Mouse (Mus musculus): ENCODE results near the gene Pgam1. TPM values are rescaled to one million over a fixed set of nuclear protein-coding genes. Genes with fewer than 3 reads are reported as not detected.
"Not testable (repeated sequence)": the region's sequence is repeated elsewhere in the genome, so short reads cannot be mapped to it uniquely, and the experiment has no call there.

The Pgam1 gene
- 488 and 525 TPM in 2 replicates for polyA plus RNA-seq (2015; fragmentation: Nextera tagmentation; extraction: Ambion mirVana)

- no peaks in the 10 kb centered on the region for H3K27me3 ChIP-seq (ENCODE audit: insufficient read depth, low read length)
- TF ChIP-seq CTCF (IDR thresholded peaks at IDR 0.05; ENCODE audit: low read depth): no peak
- ATAC-seq (replicated peaks; ENCODE audit: low FRiP score, low read depth) (peak; percentile 94), DNase-seq (ENCODE audit: low spot score) (peak; percentile 99)
- peak within 1 kb of the TSS; percentile 68 for H3K9ac ChIP-seq (ENCODE audit: low read depth, low read length)
- peak within 1 kb of the TSS; percentile 82 for H3K4me3 ChIP-seq (replicated peaks; ENCODE audit: low read depth, low read length)
- 4% methylated on average over 54 of the region's 54 CpGs for WGBS
- no peaks in the 10 kb centered on the region for H3K9me3 ChIP-seq (replicated peaks; ENCODE audit: low read length)
- H3K36me3 ChIP-seq (ENCODE audit: insufficient read depth, low read length): peaks cover 11% of the 10 kb centered on the region; the same call in 1 of the 2 replicates
- peaks cover 17% of the 10 kb centered on the region for H3K4me1 ChIP-seq (replicated peaks; ENCODE audit: insufficient read depth, low read length)
- peak within 1 kb of the TSS; percentile 88 for H3K4me2 ChIP-seq (ENCODE audit: low read length)
- H3K27ac ChIP-seq: peak within 1 kb of the TSS; percentile 42
These were observed at the start of gene Pgam1 for GRCm38 (mm10) chr19:41911178-41912073. TSS of gene Pgam1 (plus strand) at chr19:41911923.

DNA sequence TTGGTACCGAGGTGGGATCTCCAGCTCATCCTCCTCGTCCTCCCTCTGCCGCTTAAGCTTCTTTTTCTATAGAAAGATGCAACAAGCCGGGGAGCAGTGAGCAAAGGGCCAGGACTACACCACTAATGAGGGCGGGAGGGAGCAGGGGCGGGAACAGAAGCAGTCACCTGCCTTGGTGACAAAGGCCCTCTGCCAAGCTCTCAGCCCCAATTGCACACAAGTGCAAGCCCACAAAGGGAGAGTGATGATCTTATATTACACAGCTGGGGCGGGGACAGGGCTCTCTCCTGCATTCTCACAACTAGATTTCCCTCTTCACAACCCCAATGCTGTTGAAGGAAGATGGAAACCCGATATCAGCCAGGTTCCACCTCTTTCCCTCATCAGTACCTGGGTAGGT, 45.0 kb upstream of the Pgam1 start:
- WGBS: 82% methylated on average over 8 of the region's 8 CpGs
- Histone ChIP-seq H3K4me3 (replicated peaks; ENCODE audit: low read depth, low read length) (no peak overlapping the region), H3K9me3 (replicated peaks; ENCODE audit: low read length) (no peaks in the 10 kb centered on the region), H3K4me1 (replicated peaks; ENCODE audit: insufficient read depth, low read length) (no peaks in the 10 kb centered on the region), H3K4me2 (ENCODE audit: low read length) (no peak overlapping the region), H3K27me3 (ENCODE audit: insufficient read depth, low read length) (no peaks in the 10 kb centered on the region), H3K9ac (ENCODE audit: low read depth, low read length) (no peak overlapping the region), H3K36me3 (ENCODE audit: insufficient read depth, low read length) (peaks cover 28% of the 10 kb centered on the region), H3K27ac (no peak overlapping the region)
- ATAC-seq (replicated peaks; ENCODE audit: low FRiP score, low read depth) (no peak), DNase-seq (ENCODE audit: low spot score) (no peak)
- no peak for TF ChIP-seq CTCF (IDR thresholded peaks at IDR 0.05; ENCODE audit: low read depth)

- H3K36me3 ChIP-seq (ENCODE audit: insufficient read depth, low read length): peaks cover 28% of the 10 kb centered on the region
- DNase-seq (ENCODE audit: low spot score): no peak
- H3K9me3 ChIP-seq (replicated peaks; ENCODE audit: low read length): no peaks in the 10 kb centered on the region
- no peak overlapping the region for H3K27ac ChIP-seq
- 95% methylated on average over 5 of the region's 5 CpGs for WGBS
- no peak for ATAC-seq (replicated peaks; ENCODE audit: low FRiP score, low read depth)
- no peaks in the 10 kb centered on the region for H3K27me3 ChIP-seq (ENCODE audit: insufficient read depth, low read length)
- no peaks in the 10 kb centered on the region for H3K4me1 ChIP-seq (replicated peaks; ENCODE audit: insufficient read depth, low read length)
- no peak overlapping the region for H3K9ac ChIP-seq (ENCODE audit: low read depth, low read length)
- no peak for TF ChIP-seq CTCF (IDR thresholded peaks at IDR 0.05; ENCODE audit: low read depth)
- H3K4me3 ChIP-seq (replicated peaks; ENCODE audit: low read depth, low read length): no peak overlapping the region
- H3K4me2 ChIP-seq (ENCODE audit: low read length): no peak overlapping the region
These were observed 42.4 kb upstream of the Pgam1 start for GRCm38 (mm10) chr19:41869296-41869695.

DNA sequence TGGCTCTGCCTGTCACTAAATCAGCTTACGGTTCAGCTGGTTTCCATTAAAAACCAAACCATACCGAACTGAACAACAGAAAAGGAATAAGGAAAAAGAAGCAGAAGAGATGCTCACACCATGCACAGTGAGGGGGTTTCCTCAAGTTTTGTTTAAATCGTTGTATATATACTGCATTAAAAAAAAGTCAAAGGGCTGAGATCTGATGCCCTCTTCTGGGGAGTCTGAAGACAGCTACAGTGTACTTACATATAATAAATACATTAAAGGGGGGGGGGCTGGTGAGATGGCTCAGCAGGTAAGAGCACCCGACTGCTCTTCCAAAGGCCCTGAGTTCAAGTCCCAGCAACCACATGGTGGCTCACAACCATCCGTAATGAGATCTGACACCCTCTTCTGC, 41.8 kb upstream of the Pgam1 start:
- H3K36me3 ChIP-seq (ENCODE audit: insufficient read depth, low read length): peaks cover 33% of the 10 kb centered on the region

GRCm38 (mm10) chr19:41872285-41872684, 39.4 kb upstream of the Pgam1 start:
- Histone ChIP-seq H3K27ac (no peak overlapping the region), H3K36me3 (ENCODE audit: insufficient read depth, low read length) (peaks cover 39% of the 10 kb centered on the region), H3K4me3 (replicated peaks; ENCODE audit: low read depth, low read length) (no peak overlapping the region), H3K9ac (ENCODE audit: low read depth, low read length) (no peak overlapping the region), H3K4me1 (replicated peaks; ENCODE audit: insufficient read depth, low read length) (no peaks in the 10 kb centered on the region), H3K27me3 (ENCODE audit: insufficient read depth, low read length) (no peaks in the 10 kb centered on the region), H3K4me2 (ENCODE audit: low read length) (no peak overlapping the region), H3K9me3 (replicated peaks; ENCODE audit: low read length) (no peaks in the 10 kb centered on the region)
- WGBS: 95% methylated on average over 2 of the region's 2 CpGs
- DNase-seq (ENCODE audit: low spot score): no peak
- ATAC-seq (replicated peaks; ENCODE audit: low FRiP score, low read depth): no peak
- TF ChIP-seq CTCF (IDR thresholded peaks at IDR 0.05; ENCODE audit: low read depth): no peak

More for the DNA sequence above, 41.8 kb upstream of the Pgam1 start:
- not testable (repeated sequence) for H3K9me3 ChIP-seq (replicated peaks; ENCODE audit: low read length); H3K4me3 ChIP-seq (replicated peaks; ENCODE audit: low read depth, low read length); H3K9ac ChIP-seq (ENCODE audit: low read depth, low read length); H3K27me3 ChIP-seq (ENCODE audit: insufficient read depth, low read length); ATAC-seq (replicated peaks; ENCODE audit: low FRiP score, low read depth); H3K4me2 ChIP-seq (ENCODE audit: low read length); H3K4me1 ChIP-seq (replicated peaks; ENCODE audit: insufficient read depth, low read length); H3K27ac ChIP-seq
- DNase-seq (ENCODE audit: low spot score): peak; percentile 7
- 78% methylated on average over 5 of the region's 5 CpGs for WGBS
- TF ChIP-seq CTCF (IDR thresholded peaks at IDR 0.05; ENCODE audit: low read depth): peak; percentile 12; the same call in 1 of the 2 replicates

DNA sequence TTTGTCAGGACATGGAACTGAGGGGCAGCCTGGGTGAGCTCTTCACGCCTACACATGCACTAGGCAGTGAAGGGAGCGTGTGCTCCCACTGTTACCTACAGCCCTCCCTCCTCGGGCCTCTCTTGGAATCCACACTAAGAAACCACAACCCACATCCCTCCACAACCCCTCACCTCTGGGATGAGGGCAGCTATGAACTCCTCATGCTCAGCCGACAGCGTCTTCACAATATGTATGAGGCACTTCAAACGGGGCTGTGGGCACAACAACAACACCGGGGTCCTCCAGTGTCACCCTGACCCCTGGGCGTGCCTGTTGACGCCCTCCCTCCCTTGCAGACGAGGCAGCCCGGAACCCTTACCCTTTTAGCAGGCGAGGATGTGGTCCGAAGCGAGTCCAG, 37.4 kb upstream of the Pgam1 start:
- no peaks in the 10 kb centered on the region for H3K9me3 ChIP-seq (replicated peaks; ENCODE audit: low read length)
- TF ChIP-seq CTCF (IDR thresholded peaks at IDR 0.05; ENCODE audit: low read depth): no peak
- DNase-seq (ENCODE audit: low spot score) (no peak), ATAC-seq (replicated peaks; ENCODE audit: low FRiP score, low read depth) (no peak)
- no peak overlapping the region for H3K9ac ChIP-seq (ENCODE audit: low read depth, low read length)
- no peak overlapping the region for H3K4me3 ChIP-seq (replicated peaks; ENCODE audit: low read depth, low read length)
- no peaks in the 10 kb centered on the region for H3K4me1 ChIP-seq (replicated peaks; ENCODE audit: insufficient read depth, low read length)
- H3K27ac ChIP-seq: no peak overlapping the region
- H3K27me3 ChIP-seq (ENCODE audit: insufficient read depth, low read length): no peaks in the 10 kb centered on the region
- WGBS: 88% methylated on average over 14 of the region's 14 CpGs
- peaks cover 26% of the 10 kb centered on the region for H3K36me3 ChIP-seq (ENCODE audit: insufficient read depth, low read length)
- H3K4me2 ChIP-seq (ENCODE audit: low read length): no peak overlapping the region
